Mouse (Mus musculus): ENCODE measurements around the gene BC037034. TPM values are rescaled to one million over a fixed set of nuclear protein-coding genes. Genes with fewer than 3 reads are reported as not detected.
A peak's percentile ranks its signal among the peaks of the same experiment; 100 is the strongest.

BC037034 gene
- polyA plus RNA-seq, 1 experiment from 2014 or later, result 6.6 TPM

GRCm38 (mm10) chr5:138274186-138274585 lies 10.4 kb upstream of the BC037034 start:
- Histone ChIP-seq H3K9me3 (ENCODE audit: low read depth, low read length) (no peaks in the 10 kb centered on the region), H3K36me3 (ENCODE audit: insufficient read depth) (peaks cover 20% of the 10 kb centered on the region; the same call in 1 of the 2 replicates), H3K4me3 (ENCODE audit: low read depth, low read length) (no peak overlapping the region), H3K27ac (ENCODE audit: low read depth) (no peak overlapping the region), H3K9ac (no peak overlapping the region), H3K4me2 (no peak overlapping the region), H3K27me3 (ENCODE audit: insufficient read depth, low read length) (no peaks in the 10 kb centered on the region), H3K4me1 (ENCODE audit: insufficient read depth) (peaks cover 12% of the 10 kb centered on the region)
- no peak for DNase-seq
- no peak for ATAC-seq (ENCODE audit: insufficient read depth)
- no peak for TF ChIP-seq CTCF (IDR thresholded peaks at IDR 0.05; ENCODE audit: low read depth)
- 66% methylated on average over 8 of the region's 8 CpGs for WGBS

- TF ChIP-seq CTCF (IDR thresholded peaks at IDR 0.05; ENCODE audit: low read depth), result no peak
- 3% methylated on average over 12 of the region's 12 CpGs for WGBS
- H3K9ac ChIP-seq, result peak within 1 kb of the TSS; percentile 32; the same call in 1 of the 2 replicates
- ATAC-seq (ENCODE audit: insufficient read depth) (peak; percentile 65), DNase-seq (peak; percentile 62)
- H3K9me3 ChIP-seq (ENCODE audit: low read depth, low read length), result no peaks in the 10 kb centered on the region
- H3K4me1 ChIP-seq (ENCODE audit: insufficient read depth), result peaks cover 7% of the 10 kb centered on the region; the same call in 1 of the 2 replicates
- peaks cover 20% of the 10 kb centered on the region; the same call in 1 of the 2 replicates for H3K36me3 ChIP-seq (ENCODE audit: insufficient read depth)
- H3K27me3 ChIP-seq (ENCODE audit: insufficient read depth, low read length), result no peaks in the 10 kb centered on the region
- H3K4me2 ChIP-seq, result peak within 1 kb of the TSS; percentile 39
- peak within 1 kb of the TSS; percentile 10; the same call in 1 of the 2 replicates for H3K4me3 ChIP-seq (ENCODE audit: low read depth, low read length)
- H3K27ac ChIP-seq (ENCODE audit: low read depth), result no peak within 1 kb of the TSS
These were observed 8.6 kb upstream of the BC037034 start, which contains the start of gene Gal3st4 for GRCm38 (mm10) chr5:138272409-138272923. Gene Gal3st4, minus strand, starts transcription at chr5:138272840.

GRCm38 (mm10) chr5:138271232-138271631 lies 7.4 kb upstream of the BC037034 start:
- ATAC-seq (ENCODE audit: insufficient read depth) (no peak), DNase-seq (no peak)
- Histone ChIP-seq H3K27ac (ENCODE audit: low read depth) (no peak overlapping the region), H3K4me1 (ENCODE audit: insufficient read depth) (peaks cover 7% of the 10 kb centered on the region; the same call in 1 of the 2 replicates), H3K4me2 (no peak overlapping the region), H3K36me3 (ENCODE audit: insufficient read depth) (peaks cover 9% of the 10 kb centered on the region; the same call in 1 of the 2 replicates), H3K27me3 (ENCODE audit: insufficient read depth, low read length) (no peaks in the 10 kb centered on the region), H3K9ac (no peak overlapping the region), H3K4me3 (ENCODE audit: low read depth, low read length) (no peak overlapping the region), H3K9me3 (ENCODE audit: low read depth, low read length) (no peaks in the 10 kb centered on the region)
- no peak for TF ChIP-seq CTCF (IDR thresholded peaks at IDR 0.05; ENCODE audit: low read depth)
- WGBS, result 53% methylated on average over 3 of the region's 3 CpGs

- 76% methylated on average over 4 of the region's 4 CpGs for WGBS
- no peak for TF ChIP-seq CTCF (IDR thresholded peaks at IDR 0.05; ENCODE audit: low read depth)
- Histone ChIP-seq H3K9ac (no peak overlapping the region), H3K4me3 (ENCODE audit: low read depth, low read length) (no peak overlapping the region), H3K9me3 (ENCODE audit: low read depth, low read length) (no peaks in the 10 kb centered on the region), H3K36me3 (ENCODE audit: insufficient read depth) (no peaks in the 10 kb centered on the region), H3K4me1 (ENCODE audit: insufficient read depth) (peaks cover 4% of the 10 kb centered on the region; the same call in 1 of the 2 replicates), H3K27me3 (ENCODE audit: insufficient read depth, low read length) (no peaks in the 10 kb centered on the region), H3K4me2 (no peak overlapping the region), H3K27ac (ENCODE audit: low read depth) (no peak overlapping the region)
- ATAC-seq (ENCODE audit: insufficient read depth), result no peak
- DNase-seq, result no peak
These were observed 5.1 kb upstream of the BC037034 start for GRCm38 (mm10) chr5:138268980-138269379.

GRCm38 (mm10) chr5:138267114-138267513 lies 3.3 kb upstream of the BC037034 start:
- WGBS, result 83% methylated on average over 3 of the region's 3 CpGs
- Histone ChIP-seq H3K4me3 (ENCODE audit: low read depth, low read length) (no peak overlapping the region), H3K9me3 (ENCODE audit: low read depth, low read length) (no peaks in the 10 kb centered on the region), H3K9ac (no peak overlapping the region), H3K27me3 (ENCODE audit: insufficient read depth, low read length) (no peaks in the 10 kb centered on the region), H3K4me2 (no peak overlapping the region), H3K27ac (ENCODE audit: low read depth) (no peak overlapping the region), H3K4me1 (ENCODE audit: insufficient read depth) (peaks cover 11% of the 10 kb centered on the region), H3K36me3 (ENCODE audit: insufficient read depth) (peaks cover under 1% of the 10 kb centered on the region; the same call in 1 of the 2 replicates)
- TF ChIP-seq CTCF (IDR thresholded peaks at IDR 0.05; ENCODE audit: low read depth), result no peak
- ATAC-seq (ENCODE audit: insufficient read depth) (no peak), DNase-seq (no peak)

- TF ChIP-seq CTCF (IDR thresholded peaks at IDR 0.05; ENCODE audit: low read depth), result no peak
- no peak for DNase-seq
- WGBS, result 95% methylated on average over 4 of the region's 4 CpGs
- Histone ChIP-seq H3K27ac (ENCODE audit: low read depth) (no peak overlapping the region), H3K4me1 (ENCODE audit: insufficient read depth) (peaks cover 7% of the 10 kb centered on the region), H3K27me3 (ENCODE audit: insufficient read depth, low read length) (no peaks in the 10 kb centered on the region), H3K36me3 (ENCODE audit: insufficient read depth) (peaks cover 14% of the 10 kb centered on the region), H3K9ac (no peak overlapping the region), H3K9me3 (ENCODE audit: low read depth, low read length) (no peaks in the 10 kb centered on the region), H3K4me2 (no peak overlapping the region), H3K4me3 (ENCODE audit: low read depth, low read length) (no peak overlapping the region)
- ATAC-seq (ENCODE audit: insufficient read depth), result no peak
These were observed 1.9 kb upstream of the BC037034 start for GRCm38 (mm10) chr5:138265712-138266111.

- peaks cover 29% of the 10 kb centered on the region for H3K36me3 ChIP-seq (ENCODE audit: insufficient read depth)
- H3K9ac ChIP-seq, result peak overlapping the region; percentile 95
- DNase-seq (no peak), ATAC-seq (ENCODE audit: insufficient read depth) (no peak)
- 8% methylated on average over 6 of the region's 6 CpGs for WGBS
- H3K27ac ChIP-seq (ENCODE audit: low read depth), result 0 out of 2 replicates have a peak overlapping the region, but pooled peaks have one; percentile 42
- peaks cover 7% of the 10 kb centered on the region for H3K4me1 ChIP-seq (ENCODE audit: insufficient read depth)
- peak overlapping the region; percentile 95 for H3K4me3 ChIP-seq (ENCODE audit: low read depth, low read length)
- H3K9me3 ChIP-seq (ENCODE audit: low read depth, low read length), result no peaks in the 10 kb centered on the region
- H3K4me2 ChIP-seq, result peak overlapping the region; percentile 92
- no peak for TF ChIP-seq CTCF (IDR thresholded peaks at IDR 0.05; ENCODE audit: low read depth)
- no peaks in the 10 kb centered on the region for H3K27me3 ChIP-seq (ENCODE audit: insufficient read depth, low read length)
These were observed 360 bp upstream of the BC037034 start for GRCm38 (mm10) chr5:138264207-138264578.
